Mouse (Mus musculus): ENCODE measurements at regions not wholly inside any gene's neighbourhood (a gene's known extent, or its start where the extent isn't known, plus 50 kb on each side); places are given as distances from the start of the nearest gene placed in this dataset.
A peak's percentile ranks its signal among the peaks of the same experiment; 100 is the strongest.

DNA sequence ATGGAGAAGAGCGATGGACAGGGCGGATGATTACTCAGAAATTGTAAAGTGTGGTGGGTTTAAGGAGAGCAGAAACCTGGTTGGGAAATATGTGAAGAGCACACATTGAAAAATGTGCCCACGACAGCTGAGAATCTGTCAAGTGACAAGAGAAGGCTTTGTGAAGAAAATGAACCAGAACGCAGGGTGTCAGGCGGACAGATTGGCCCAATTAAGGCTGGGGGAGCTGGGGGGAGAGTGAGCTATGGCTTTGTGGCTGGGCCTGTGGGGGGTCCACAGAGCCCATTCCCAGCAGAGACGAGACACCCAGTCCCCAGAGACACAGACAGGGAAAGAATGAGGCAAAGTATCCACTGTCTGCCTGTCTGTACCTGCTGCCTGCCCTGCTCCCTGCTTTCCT lies 153.3 kb downstream of the Shq1 start:
- DNase-seq (ENCODE audit: low read depth, low spot score) = no peak

- DNase-seq (ENCODE audit: low read depth, low spot score) = peak; percentile 51
Observed at GRCm38 (mm10) chr6:100512676-100513075, 158.3 kb downstream of the Shq1 start.

DNA sequence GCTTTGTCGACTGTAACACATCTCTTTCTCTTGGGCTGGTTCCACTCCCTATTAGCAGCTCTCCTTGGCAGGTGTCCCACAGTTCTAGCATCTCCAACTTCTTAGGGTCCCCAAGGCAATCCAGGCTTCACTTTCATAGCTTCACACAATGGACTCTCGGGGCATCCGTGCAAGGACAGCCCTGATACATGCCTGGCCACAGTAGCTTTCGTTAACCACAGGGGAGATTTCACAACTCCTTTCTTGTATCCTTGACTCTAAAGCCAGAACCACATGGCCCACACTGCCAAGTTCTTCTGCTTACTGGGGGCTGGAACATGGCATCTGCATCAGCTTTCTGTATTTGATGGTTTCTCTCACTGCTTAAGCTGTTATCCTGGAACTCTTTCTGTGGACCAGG lies 160.3 kb downstream of the Shq1 start:
- DNase-seq (ENCODE audit: low read depth, low spot score) = peak; percentile 68

- DNase-seq (ENCODE audit: low read depth, low spot score) = peak; percentile 51
Observed at GRCm38 (mm10) chr6:100505506-100506247, 165.3 kb downstream of the Shq1 start.

GRCm38 (mm10) chr6:100502961-100503782 lies 167.8 kb downstream of the Shq1 start:
- DNase-seq (ENCODE audit: low read depth, low spot score) = peak; percentile 99

DNA sequence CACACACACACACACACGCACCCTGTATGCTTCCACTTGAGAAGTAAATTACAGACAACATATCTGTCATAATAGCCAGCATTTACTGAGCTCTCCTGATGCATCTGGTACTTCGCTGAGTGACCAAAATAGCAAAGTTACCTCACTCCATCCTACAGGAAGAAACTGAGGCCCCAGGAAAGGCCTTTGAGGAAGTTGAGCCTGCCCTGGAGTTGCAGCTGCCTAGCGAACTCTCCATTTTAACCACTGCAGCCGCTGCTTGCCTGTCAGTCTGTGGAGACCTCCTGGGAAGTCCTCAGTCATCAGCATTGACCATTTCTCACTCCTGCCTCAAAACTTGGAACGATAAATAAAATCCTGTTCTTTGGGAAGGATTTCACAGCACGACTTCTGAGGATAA lies 168.8 kb downstream of the Shq1 start:
- no peak for DNase-seq (ENCODE audit: low read depth, low spot score)

GRCm38 (mm10) chr6:100500741-100501140 lies 170.2 kb downstream of the Shq1 start:
- peak; percentile 60 for DNase-seq (ENCODE audit: low read depth, low spot score)

- DNase-seq (ENCODE audit: low read depth, low spot score) = no peak
Observed at GRCm38 (mm10) chr6:100500060-100500459, 170.9 kb downstream of the Shq1 start.

- peak; percentile 91 for DNase-seq (ENCODE audit: low read depth, low spot score)
Observed at GRCm38 (mm10) chr6:100498861-100499271, 172.1 kb downstream of the Shq1 start.

DNA sequence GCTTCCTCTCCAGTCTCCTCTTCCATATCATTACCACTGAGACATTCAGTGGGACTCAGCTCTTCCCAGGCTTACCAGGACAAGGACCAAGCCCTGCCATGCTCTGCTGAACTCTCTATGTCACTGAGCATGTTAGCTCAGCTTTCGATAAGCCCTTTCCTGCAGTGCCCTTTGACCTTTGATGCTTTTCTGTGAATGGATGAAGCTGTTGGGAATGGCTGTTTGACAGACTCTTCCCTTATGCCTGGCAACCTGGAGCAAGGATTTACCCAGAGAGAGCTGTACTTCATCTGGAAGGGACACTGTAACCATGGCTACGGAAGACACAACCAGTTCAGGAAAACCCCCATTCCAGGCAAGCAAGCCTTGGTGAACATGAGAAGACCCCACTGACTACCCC lies 172.8 kb downstream of the Shq1 start:
- DNase-seq (ENCODE audit: low read depth, low spot score) = no peak

DNA sequence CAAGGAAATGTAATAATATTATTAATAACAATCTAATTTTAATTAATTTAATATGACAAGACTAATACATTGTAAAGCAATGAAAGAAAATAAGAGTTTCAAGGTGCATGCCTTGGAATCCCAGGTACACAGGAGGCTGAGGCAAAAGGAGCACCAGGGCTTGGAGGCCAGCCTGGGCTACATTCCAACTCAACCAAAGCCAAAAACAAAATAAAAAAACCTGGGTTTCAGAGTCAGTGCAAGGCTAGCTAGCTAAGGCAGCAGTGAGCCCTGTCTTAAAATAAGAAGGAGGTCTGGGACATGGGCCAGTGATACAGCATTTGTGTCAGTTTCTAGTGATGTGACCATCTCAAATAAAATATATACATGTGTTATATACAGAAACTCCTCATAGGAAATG lies 174.8 kb downstream of the Shq1 start:
- no peak for DNase-seq (ENCODE audit: low read depth, low spot score)

- DNase-seq (ENCODE audit: low read depth, low spot score) = peak; percentile 38
Observed at GRCm38 (mm10) chr6:100495131-100495530, 175.8 kb downstream of the Shq1 start.

GRCm38 (mm10) chr6:100493558-100493957 lies 177.4 kb downstream of the Shq1 start:
- peak; percentile 55 for DNase-seq (ENCODE audit: low read depth, low spot score)

- no peak for DNase-seq (ENCODE audit: low read depth, low spot score)
Observed at GRCm38 (mm10) chr6:100491811-100492210, 179.1 kb downstream of the Shq1 start.

- no peak for DNase-seq (ENCODE audit: low read depth, low spot score)
Observed at GRCm38 (mm10) chr6:100490920-100491712, 179.8 kb downstream of the Shq1 start.

DNA sequence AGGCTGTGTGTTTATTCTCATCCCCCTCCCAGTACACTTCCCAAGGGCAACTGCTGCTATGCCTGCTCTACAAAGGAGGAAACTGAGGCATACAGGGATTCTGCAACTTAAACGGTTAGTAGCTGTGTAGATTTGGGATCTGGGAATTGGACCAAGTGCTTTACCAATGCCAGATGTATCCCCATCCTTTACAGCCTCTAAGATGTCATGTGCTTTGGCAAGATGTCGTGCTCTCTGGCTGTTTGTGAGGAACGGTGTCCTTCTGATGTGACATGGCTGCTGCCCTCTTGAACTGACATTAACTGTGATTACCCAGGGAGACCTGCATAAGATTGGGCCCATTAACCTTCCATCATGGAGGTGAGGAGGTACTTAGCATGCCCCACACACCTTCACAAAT lies 187.1 kb downstream of the Shq1 start:
- DNase-seq (ENCODE audit: low read depth, low spot score) = peak; percentile 63

- DNase-seq (ENCODE audit: low read depth, low spot score) = peak; percentile 79
Observed at GRCm38 (mm10) chr6:100483084-100483810, 187.7 kb downstream of the Shq1 start.

DNA sequence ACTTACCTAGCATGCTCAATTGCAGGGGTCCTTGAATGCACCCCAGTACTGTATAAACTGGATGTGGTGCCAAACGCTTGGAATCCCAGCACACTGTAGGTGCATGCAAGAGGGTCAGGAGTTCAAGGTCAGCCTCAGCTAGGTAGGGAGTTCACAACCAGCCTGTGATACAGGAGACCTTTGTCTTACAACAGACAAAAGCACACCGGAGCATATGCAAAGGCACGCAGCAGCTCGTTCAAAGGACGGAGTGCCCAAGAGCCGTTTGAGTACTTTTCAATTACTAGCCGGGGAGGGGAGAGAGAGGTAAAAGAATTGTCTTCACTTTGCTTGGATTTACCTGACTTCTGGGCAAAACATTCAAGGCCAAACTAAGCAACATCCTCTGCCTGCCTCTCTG lies 188.4 kb downstream of the Shq1 start:
- no peak for DNase-seq (ENCODE audit: low read depth, low spot score)

GRCm38 (mm10) chr6:100480525-100480924 lies 190.4 kb downstream of the Shq1 start:
- DNase-seq (ENCODE audit: low read depth, low spot score) = no peak

GRCm38 (mm10) chr6:100479881-100480280 lies 191.1 kb downstream of the Shq1 start:
- no peak for DNase-seq (ENCODE audit: low read depth, low spot score)

GRCm38 (mm10) chr6:100479455-100479854 lies 191.5 kb downstream of the Shq1 start:
- no peak for DNase-seq (ENCODE audit: low read depth, low spot score)

Data from 3T3-L1 (cell line).